Mouse (Mus musculus) E14TG2a.4 (cell line): ENCODE data around the gene Map2k3.

Experiments used
- CTCF ChIP-seq: conservative IDR thresholded peaks from 2 replicates; pipeline ENCODE4 v1.5.1; 2014; ENCODE audit warnings: low read length
- NANOG ChIP-seq: IDR thresholded peaks from 2 replicates; pipeline ENCODE4 v1.6.1; 2014; ENCODE audit warnings: borderline replicate concordance, low read length, mixed read lengths
- POU5F1 ChIP-seq: IDR thresholded peaks from 2 replicates; pipeline ENCODE4 v1.6.1; 2014; ENCODE audit warnings: low read length, borderline replicate concordance

- TF ChIP-seq CTCF (no peak), POU5F1 (no peak), NANOG (no peak)
Measured at GRCm38 (mm10) chr11:60890744-60891143, 41.1 kb upstream of the Map2k3 start.
